Mouse (Mus musculus): Measurements from ENCODE around the gene Sys1. TPM values are rescaled to one million over a fixed set of nuclear protein-coding genes. Genes with fewer than 3 reads are reported as not detected.

Gene Sys1
- polyA plus RNA-seq, 1 experiment from 2014 or later = 54.4 TPM

DNA sequence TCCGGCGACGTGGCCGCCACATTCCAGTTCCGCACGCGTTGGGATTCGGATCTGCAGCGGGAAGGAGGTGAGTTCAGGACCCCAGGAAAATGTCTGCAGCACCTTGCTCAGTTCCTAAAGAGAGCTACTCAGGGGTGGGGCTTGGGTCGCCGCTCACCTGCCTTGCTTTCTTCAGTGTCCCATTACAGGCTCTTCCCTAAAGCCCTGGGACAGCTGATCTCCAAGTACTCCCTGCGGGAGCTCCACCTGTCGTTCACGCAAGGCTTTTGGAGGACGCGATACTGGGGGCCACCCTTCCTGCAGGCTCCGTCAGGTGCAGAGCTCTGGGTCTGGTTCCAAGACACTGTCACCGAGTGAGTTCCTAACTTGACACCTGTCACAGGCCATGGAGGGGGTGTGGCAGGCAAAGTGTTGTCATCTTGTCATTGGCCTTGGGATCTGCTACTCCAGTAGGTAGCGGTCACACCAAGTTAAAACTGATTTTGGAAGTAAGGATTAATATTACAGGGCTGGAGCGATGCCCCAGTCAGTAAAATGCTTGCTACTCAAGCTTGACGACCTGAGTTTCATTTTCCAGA is 41.0 kb downstream of the Sys1 start:
- no peaks in the 10 kb centered on the region for H3K9me3 ChIP-seq (replicated peaks)
- H3K36me3 ChIP-seq = peaks cover 36% of the 10 kb centered on the region
- peak overlapping the region; percentile 80 for H3K4me3 ChIP-seq
- H3K27me3 ChIP-seq (ENCODE audit: low read depth, poor library complexity, severe bottlenecking) = no peaks in the 10 kb centered on the region
- WGBS = 6% methylated on average over 21 of the region's 21 CpGs
- H3K4me1 ChIP-seq = peaks cover 15% of the 10 kb centered on the region
- H3K27ac ChIP-seq = peak overlapping the region; percentile 84
- no peak for DNase-seq (ENCODE audit: low spot score)

DNA sequence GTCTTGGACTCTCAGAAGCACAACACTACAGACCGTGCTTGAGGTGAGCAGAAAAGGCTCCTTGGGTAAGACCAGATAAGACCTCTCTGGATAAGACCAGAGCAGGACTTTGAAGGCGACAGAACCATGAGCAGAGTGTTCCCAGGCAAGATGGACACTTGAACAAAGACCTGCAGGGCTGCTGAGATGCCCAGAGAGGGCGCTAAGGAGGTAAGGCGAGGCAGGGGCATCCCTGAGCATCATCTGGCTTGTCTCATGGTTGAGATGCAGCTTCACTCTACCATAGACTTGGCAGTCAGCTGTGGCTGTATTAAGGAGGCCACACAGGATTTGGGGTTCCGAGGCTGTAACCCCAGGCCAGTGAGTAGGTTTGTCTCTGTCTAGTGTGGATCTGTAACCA is 42.6 kb downstream of the Sys1 start:
- Histone ChIP-seq H3K9me3 (replicated peaks) (no peaks in the 10 kb centered on the region), H3K27ac (no peak overlapping the region), H3K4me1 (peaks cover 15% of the 10 kb centered on the region), H3K4me3 (no peak overlapping the region), H3K27me3 (ENCODE audit: low read depth, poor library complexity, severe bottlenecking) (no peaks in the 10 kb centered on the region), H3K36me3 (peaks cover 52% of the 10 kb centered on the region)
- no peak for DNase-seq (ENCODE audit: low spot score)
- 68% methylated on average over 5 of the region's 5 CpGs for WGBS

DNA sequence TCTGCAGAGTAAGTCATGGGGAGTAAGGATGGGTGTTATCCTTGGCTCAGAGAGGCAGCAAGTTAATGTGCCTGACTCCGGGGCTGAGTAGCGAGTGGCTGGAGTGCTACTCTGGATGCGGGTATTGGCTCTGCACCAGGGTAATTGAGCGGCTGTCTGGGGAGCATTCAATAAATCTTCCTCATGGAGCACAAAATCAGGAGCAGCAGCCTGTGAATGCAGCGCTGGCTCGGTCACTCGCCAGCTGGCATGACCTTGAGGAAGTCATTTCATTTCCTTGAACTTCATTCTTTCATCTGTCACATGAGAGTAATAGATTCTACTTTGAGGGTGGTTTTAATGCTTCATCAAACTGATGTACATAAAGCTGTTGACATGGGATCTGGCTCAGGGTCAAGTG is 43.7 kb downstream of the Sys1 start:
- H3K27me3 ChIP-seq (ENCODE audit: low read depth, poor library complexity, severe bottlenecking) = no peaks in the 10 kb centered on the region
- peaks cover 15% of the 10 kb centered on the region for H3K4me1 ChIP-seq
- H3K4me3 ChIP-seq = no peak overlapping the region
- DNase-seq (ENCODE audit: low spot score) = no peak
- WGBS = 94% methylated on average over 7 of the region's 7 CpGs
- no peaks in the 10 kb centered on the region for H3K9me3 ChIP-seq (replicated peaks)
- peaks cover 63% of the 10 kb centered on the region for H3K36me3 ChIP-seq
- no peak overlapping the region for H3K27ac ChIP-seq

DNA sequence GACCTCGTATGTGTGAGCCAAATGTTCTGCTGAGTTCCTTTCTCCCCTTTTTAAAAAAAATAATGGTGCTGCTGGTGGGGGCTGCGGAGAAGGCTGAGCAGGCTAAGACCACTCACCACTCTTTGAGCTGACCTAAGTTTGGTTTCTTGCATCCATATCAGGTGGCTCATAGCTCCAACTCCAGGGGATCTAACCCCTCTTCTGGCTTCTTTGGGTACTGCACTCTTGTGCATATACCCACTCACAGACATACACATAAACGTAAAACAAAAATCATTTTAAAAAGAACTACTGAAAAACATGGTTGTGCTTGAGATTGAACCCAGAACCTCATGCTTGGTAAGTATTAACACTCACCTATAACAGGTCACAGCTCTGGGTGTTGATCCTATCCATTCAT is 48.2 kb downstream of the Sys1 start:
- WGBS = 97% methylated on average over 3 of the region's 3 CpGs
- H3K36me3 ChIP-seq = peaks cover 83% of the 10 kb centered on the region

DNA sequence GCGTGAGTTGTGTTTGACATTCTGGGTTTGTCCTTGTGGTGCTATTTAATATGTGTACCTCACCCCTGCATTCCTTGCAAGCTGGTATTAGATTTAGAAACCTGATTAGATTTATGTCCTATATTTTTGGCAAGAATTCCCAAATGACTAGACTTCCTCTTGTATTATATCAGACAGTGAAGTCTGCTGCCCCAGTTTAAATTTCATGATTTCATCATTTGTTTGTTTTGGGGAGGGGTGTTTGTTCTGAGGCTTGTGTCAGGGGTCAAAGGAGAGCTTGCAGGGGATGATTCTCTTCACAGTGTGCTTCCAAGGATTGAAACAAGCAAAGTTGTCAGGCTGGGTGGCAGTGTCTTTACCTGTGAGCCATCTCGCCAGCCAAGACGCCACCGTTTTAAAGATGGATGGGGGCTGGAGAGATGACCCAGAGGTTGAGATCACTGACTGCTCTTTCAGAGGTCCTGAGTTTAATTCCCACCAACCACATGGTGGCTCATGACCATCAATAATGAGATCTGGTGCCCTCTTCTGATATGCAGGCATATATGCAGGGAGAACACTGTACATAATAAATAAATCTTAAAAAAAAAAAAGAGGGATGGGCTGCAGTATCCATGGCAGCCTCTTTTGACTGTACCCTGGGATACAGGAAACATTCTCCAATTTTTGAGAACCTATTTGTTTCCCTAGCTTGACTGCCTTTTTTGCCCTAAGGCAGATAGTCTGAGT is 49.0 kb downstream of the Sys1 start:
- no peaks in the 10 kb centered on the region for H3K27me3 ChIP-seq (ENCODE audit: low read depth, poor library complexity, severe bottlenecking)
- no peak overlapping the region for H3K27ac ChIP-seq
- DNase-seq (ENCODE audit: low spot score) = no peak
- WGBS = 92% methylated on average over 4 of the region's 4 CpGs
- no peaks in the 10 kb centered on the region for H3K4me1 ChIP-seq
- no peak overlapping the region for H3K4me3 ChIP-seq
- no peaks in the 10 kb centered on the region for H3K9me3 ChIP-seq (replicated peaks)
- peaks cover 74% of the 10 kb centered on the region for H3K36me3 ChIP-seq

More for the DNA sequence above, 48.2 kb downstream of the Sys1 start:
- Histone ChIP-seq H3K27ac (no peak overlapping the region), H3K4me3 (no peak overlapping the region), H3K27me3 (ENCODE audit: low read depth, poor library complexity, severe bottlenecking) (no peaks in the 10 kb centered on the region), H3K4me1 (no peaks in the 10 kb centered on the region), H3K9me3 (replicated peaks) (no peaks in the 10 kb centered on the region)
- DNase-seq (ENCODE audit: low spot score) = no peak

DNA sequence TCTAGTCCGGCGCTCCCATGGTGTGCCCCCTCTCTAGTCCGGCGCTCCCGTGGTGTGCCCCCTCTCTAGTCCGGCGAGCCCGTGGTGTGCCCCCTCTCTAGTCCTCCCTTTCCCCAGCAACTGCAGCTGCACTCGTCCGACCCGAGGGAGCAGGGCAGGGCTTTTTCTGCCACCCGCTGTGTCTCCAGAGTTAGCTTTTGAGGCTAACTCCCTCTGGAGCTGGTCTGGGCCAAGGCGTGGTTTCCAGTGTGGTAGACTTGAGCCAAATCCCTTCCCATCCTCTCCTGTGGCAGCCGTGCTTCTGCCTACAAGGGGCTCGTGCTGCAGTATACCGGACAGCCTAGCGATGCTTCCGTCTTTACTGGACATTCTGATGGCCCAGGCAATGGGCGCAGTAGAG is 51.0 kb downstream of the Sys1 start:
- H3K4me1 ChIP-seq = 0 out of 2 replicates have a peak, but pooled peaks cover 3% of the 10 kb centered on the region
- no peak overlapping the region for H3K27ac ChIP-seq
- peaks cover 55% of the 10 kb centered on the region for H3K36me3 ChIP-seq
- no peak overlapping the region for H3K4me3 ChIP-seq
- H3K9me3 ChIP-seq (replicated peaks) = no peaks in the 10 kb centered on the region
- no peaks in the 10 kb centered on the region for H3K27me3 ChIP-seq (ENCODE audit: low read depth, poor library complexity, severe bottlenecking)
- no peak for DNase-seq (ENCODE audit: low spot score)
- 84% methylated on average over 19 of the region's 19 CpGs for WGBS

DNA sequence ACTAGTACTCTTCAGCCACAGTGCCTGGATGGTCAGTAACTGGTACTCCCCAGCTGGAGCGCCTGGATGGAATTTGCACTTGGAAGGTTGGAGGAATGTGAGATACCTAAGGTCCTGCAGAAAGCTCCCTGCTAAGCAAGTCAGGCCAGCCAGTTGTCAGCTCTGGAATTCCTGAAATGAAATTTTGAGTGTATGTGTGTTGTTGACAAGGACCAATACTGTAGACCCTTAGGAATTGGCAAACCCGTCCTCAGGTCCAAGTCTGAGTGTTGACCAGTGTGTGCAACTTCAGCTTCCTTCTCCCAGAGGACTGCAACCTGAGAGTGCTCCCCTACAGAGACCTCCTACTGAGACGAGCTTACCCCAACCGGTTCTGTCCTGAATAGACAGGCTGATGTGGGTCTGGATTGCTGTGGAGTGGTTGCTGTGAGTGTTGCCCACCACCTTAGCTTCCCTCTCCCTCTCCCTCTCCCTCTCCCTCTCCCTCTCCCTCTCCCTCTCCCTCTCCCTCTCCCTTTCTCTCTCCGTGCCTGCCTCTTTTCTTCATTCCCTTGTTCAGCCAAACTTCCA is 53.9 kb downstream of the Sys1 start:
- DNase-seq (ENCODE audit: low spot score) = no peak
- Histone ChIP-seq H3K4me3 (no peak overlapping the region), H3K4me1 (0 out of 2 replicates have a peak, but pooled peaks cover 3% of the 10 kb centered on the region), H3K9me3 (replicated peaks) (no peaks in the 10 kb centered on the region), H3K27me3 (ENCODE audit: low read depth, poor library complexity, severe bottlenecking) (no peaks in the 10 kb centered on the region), H3K27ac (no peak overlapping the region), H3K36me3 (peaks cover 27% of the 10 kb centered on the region)
- 45% methylated on average over 5 of the region's 5 CpGs for WGBS

DNA sequence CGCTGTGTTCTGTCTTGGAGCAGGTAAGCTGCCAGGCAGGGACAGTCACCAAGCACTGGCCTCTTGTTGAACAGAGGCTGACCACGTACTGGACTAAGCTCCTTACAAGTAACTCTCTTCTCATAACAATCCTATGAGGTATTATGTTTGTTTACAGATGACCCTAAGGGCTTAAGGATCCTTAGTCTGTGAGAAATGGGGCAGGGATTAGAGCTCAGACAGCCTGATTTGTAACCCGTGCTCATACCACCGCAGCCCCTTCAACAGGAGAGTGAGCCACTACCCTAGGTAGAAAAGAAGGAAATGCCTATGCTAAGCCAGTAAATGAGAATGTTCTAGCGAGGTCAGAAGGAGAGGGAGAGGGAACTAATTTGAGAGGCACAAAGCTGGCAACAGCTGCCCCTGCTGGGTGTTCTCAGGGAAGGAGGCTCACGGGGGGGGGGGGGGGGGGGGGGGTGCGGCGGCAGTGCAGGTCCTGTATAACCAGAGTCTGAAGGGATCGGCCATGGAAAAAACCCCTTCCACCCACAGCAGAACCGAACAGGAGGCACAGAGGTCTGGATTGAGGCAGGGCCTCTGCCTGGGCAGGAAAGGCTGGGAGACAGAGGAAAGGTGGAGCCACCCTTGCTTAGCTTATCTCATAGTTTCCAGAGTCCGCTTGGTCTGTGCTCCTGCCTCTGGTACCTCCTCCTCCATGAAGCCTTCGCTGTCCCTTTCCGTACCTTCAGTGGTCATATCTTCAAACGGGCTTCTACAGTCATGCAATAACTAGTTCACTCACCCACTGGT is 55.6 kb downstream of the Sys1 start:
- no peaks in the 10 kb centered on the region for H3K27me3 ChIP-seq (ENCODE audit: low read depth, poor library complexity, severe bottlenecking)
- peak overlapping the region; percentile 30; the same call in 1 of the 2 replicates for H3K27ac ChIP-seq
- no peak for DNase-seq (ENCODE audit: low spot score)
- peaks cover 11% of the 10 kb centered on the region for H3K36me3 ChIP-seq
- 0 out of 2 replicates have a peak, but pooled peaks cover 3% of the 10 kb centered on the region for H3K4me1 ChIP-seq
- no peak overlapping the region for H3K4me3 ChIP-seq
- H3K9me3 ChIP-seq (replicated peaks) = no peaks in the 10 kb centered on the region
- 79% methylated on average over 11 of the region's 14 CpGs for WGBS

- Histone ChIP-seq H3K9me3 (replicated peaks) (no peaks in the 10 kb centered on the region), H3K36me3 (peaks cover 3% of the 10 kb centered on the region; the same call in 1 of the 2 replicates), H3K27me3 (ENCODE audit: low read depth, poor library complexity, severe bottlenecking) (no peaks in the 10 kb centered on the region), H3K27ac (no peak overlapping the region), H3K4me3 (no peak overlapping the region), H3K4me1 (peaks cover 7% of the 10 kb centered on the region; the same call in 1 of the 2 replicates)
- DNase-seq (ENCODE audit: low spot score) = no peak
- WGBS = 80% methylated on average over 8 of the region's 8 CpGs
These were observed 56.6 kb downstream of the Sys1 start for GRCm38 (mm10) chr2:164513389-164513788.

- H3K36me3 ChIP-seq = no peaks in the 10 kb centered on the region
- no peak for DNase-seq (ENCODE audit: low spot score)
- WGBS = 90% methylated on average over 3 of the region's 3 CpGs
- H3K4me3 ChIP-seq = no peak overlapping the region
- H3K9me3 ChIP-seq (replicated peaks) = no peaks in the 10 kb centered on the region
- H3K4me1 ChIP-seq = peaks cover 13% of the 10 kb centered on the region; the same call in 1 of the 2 replicates
- no peak overlapping the region for H3K27ac ChIP-seq
- no peaks in the 10 kb centered on the region for H3K27me3 ChIP-seq (ENCODE audit: low read depth, poor library complexity, severe bottlenecking)
These were observed 58.2 kb downstream of the Sys1 start for GRCm38 (mm10) chr2:164514916-164515315.

DNA sequence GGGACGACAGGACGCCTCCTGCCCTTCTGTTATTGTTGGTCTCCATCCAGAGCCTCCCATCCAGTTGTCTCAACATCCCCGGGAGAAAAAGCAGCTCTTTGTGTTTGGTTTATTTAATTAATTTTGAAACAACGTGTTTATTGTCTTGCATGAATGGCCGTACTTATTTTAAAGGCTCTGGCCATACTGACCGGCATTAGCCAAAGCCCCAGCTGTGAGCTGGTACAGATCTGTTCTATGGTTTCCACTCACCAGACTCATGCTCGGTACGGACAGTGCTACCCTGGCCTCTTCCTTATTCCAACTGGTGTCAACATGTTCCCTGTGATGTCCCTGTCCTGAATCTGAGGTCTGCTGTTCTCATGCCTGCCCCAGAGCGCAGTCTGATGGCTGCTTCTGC is 59.1 kb downstream of the Sys1 start:
- no peaks in the 10 kb centered on the region for H3K9me3 ChIP-seq (replicated peaks)
- no peak for DNase-seq (ENCODE audit: low spot score)
- WGBS = 89% methylated on average over 9 of the region's 9 CpGs
- no peak overlapping the region for H3K27ac ChIP-seq
- no peaks in the 10 kb centered on the region for H3K27me3 ChIP-seq (ENCODE audit: low read depth, poor library complexity, severe bottlenecking)
- H3K4me3 ChIP-seq = no peak overlapping the region
- no peaks in the 10 kb centered on the region for H3K36me3 ChIP-seq
- H3K4me1 ChIP-seq = peaks cover 16% of the 10 kb centered on the region; the same call in 1 of the 2 replicates

GRCm38 (mm10) chr2:164516592-164516991 is 59.8 kb downstream of the Sys1 start:
- H3K4me3 ChIP-seq = no peak overlapping the region
- peaks cover 6% of the 10 kb centered on the region; the same call in 1 of the 2 replicates for H3K27me3 ChIP-seq (ENCODE audit: low read depth, poor library complexity, severe bottlenecking)
- no peaks in the 10 kb centered on the region for H3K9me3 ChIP-seq (replicated peaks)
- WGBS = 91% methylated on average over 11 of the region's 11 CpGs
- no peaks in the 10 kb centered on the region for H3K36me3 ChIP-seq
- DNase-seq (ENCODE audit: low spot score) = no peak
- H3K4me1 ChIP-seq = peaks cover 13% of the 10 kb centered on the region; the same call in 1 of the 2 replicates
- H3K27ac ChIP-seq = no peak overlapping the region
